Comparison of ENCODE assay signal across 7 mouse cellular contexts in the genomic region with DNA sequence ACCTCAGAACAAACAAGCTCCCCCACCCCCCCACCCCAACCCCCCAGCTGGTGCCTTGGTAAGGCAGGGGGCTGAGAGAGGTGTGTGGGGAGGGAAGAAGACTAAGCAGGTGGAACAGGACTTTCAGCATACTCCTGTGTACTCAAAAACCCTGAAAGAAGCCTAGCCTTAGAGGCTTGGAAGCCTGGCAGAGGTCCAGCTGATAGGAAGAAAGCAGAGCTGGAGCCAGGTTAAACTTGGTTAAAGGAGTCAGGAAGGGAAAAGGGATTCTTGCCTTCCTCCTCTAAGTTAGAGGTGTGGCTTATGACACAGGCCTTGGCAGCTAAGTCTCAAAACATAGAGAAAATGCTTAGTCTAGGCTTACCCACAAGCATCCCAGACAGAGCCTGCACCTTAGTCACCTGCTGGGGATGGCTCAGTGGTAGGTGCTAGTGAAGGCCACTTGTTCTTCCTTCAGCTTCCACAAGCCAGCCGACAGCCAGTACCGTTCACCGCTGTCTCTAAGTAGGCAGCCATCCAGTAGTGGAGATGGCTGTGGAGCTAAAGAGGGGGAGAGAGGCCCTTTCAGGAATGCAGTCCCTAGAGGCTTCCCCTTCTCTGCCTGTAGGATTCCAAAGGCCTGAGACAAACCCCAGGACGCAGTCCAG. TPM values are rescaled to one million over a fixed set of nuclear protein-coding genes. Genes with fewer than 3 reads are reported as not detected.
DNase-seq lines count a peak whose midpoint lies in the region; ATAC-seq lines count a peak whose summit lies in the region.

No protein-coding gene starts in this region.

- DNase-seq in urinary bladder, postnatal 25 days (ENCODE audit: low spot score), result peak; percentile 57
- DNase-seq in urinary bladder, adult 18-20 months (ENCODE audit: low spot score in 2 of 2), result no peak
- peak; percentile 61 to 72 for DNase-seq in kidney, postnatal 4 days
- no peak for DNase-seq in thymus, postnatal 14 days

- ATAC-seq in heart, embryonic 14.5 days (ENCODE audit: insufficient number of reproducible peaks, insufficient read depth, low FRiP score, low read depth), result peak; percentile 54; the same call in 1 of the 2 replicates
- ATAC-seq in stomach, embryonic 16.5 days (ENCODE audit: insufficient read depth, low FRiP score), result peak; percentile 71
- no peak for ATAC-seq in frontal cortex, adult (ENCODE audit: low TSS enrichment)

- H3K9me3 ChIP-seq in heart, embryonic 14.5 days (ENCODE audit: control insufficient read depth, low read length), result no peaks in the 10 kb centered on the region
- H3K9me3 ChIP-seq in stomach, embryonic 16.5 days (replicated peaks; ENCODE audit: control insufficient read depth, low read length), result no peaks in the 10 kb centered on the region

- peak overlapping the region; percentile 78 to 81 for H3K27ac ChIP-seq in heart, embryonic 14.5 days (replicated peaks in 1 of 2; ENCODE audit: control insufficient read depth in 1 of 2, insufficient read depth in 1 of 2, low read depth in 2 of 2, low read length in 2 of 2)
- H3K27ac ChIP-seq in stomach, embryonic 16.5 days (ENCODE audit: low read length), result peak overlapping the region; percentile 88

- no peak overlapping the region for H3K4me3 ChIP-seq in heart, embryonic 14.5 days (ENCODE audit: control insufficient read depth in 1 of 2, insufficient read depth in 1 of 2, low read depth in 1 of 2, low read length in 2 of 2)
- no peak overlapping the region for H3K4me3 ChIP-seq in stomach, embryonic 16.5 days (replicated peaks; ENCODE audit: low read length)

- H3K4me1 ChIP-seq in heart, embryonic 14.5 days (ENCODE audit: control insufficient read depth in 2 of 2, insufficient read depth in 2 of 2, low read length in 2 of 2), result peaks cover 30 to 67% of the 10 kb centered on the region in 2 experiments
- H3K4me1 ChIP-seq in stomach, embryonic 16.5 days (ENCODE audit: control insufficient read depth, insufficient read depth, low read length), result peaks cover 64% of the 10 kb centered on the region

- H3K4me2 ChIP-seq in heart, embryonic 14.5 days (ENCODE audit: low read length), result peak overlapping the region; percentile 34
- peak overlapping the region; percentile 28 for H3K4me2 ChIP-seq in stomach, embryonic 16.5 days (ENCODE audit: low read depth, low read length)

- H3K9ac ChIP-seq in heart, embryonic 14.5 days (ENCODE audit: low read length), result peak overlapping the region; percentile 35; the same call in 1 of the 2 replicates
- H3K9ac ChIP-seq in stomach, embryonic 16.5 days (ENCODE audit: low read length), result peak overlapping the region; percentile 46

- no peaks in the 10 kb centered on the region for H3K36me3 ChIP-seq in heart, embryonic 14.5 days (ENCODE audit: control insufficient read depth, insufficient read depth, low read length)
- H3K36me3 ChIP-seq in stomach, embryonic 16.5 days (ENCODE audit: control insufficient read depth, insufficient read depth, low read length), result no peaks in the 10 kb centered on the region

- 9% methylated on average over 4 of the region's 4 CpGs for WGBS in heart, embryonic 14.5 days
- WGBS in stomach, embryonic 16.5 days, result 27% methylated on average over 4 of the region's 4 CpGs

- H3K27me3 ChIP-seq in heart, embryonic 14.5 days (ENCODE audit: control insufficient read depth, insufficient read depth, low read length), result no peaks in the 10 kb centered on the region
- no peaks in the 10 kb centered on the region for H3K27me3 ChIP-seq in stomach, embryonic 16.5 days (ENCODE audit: control insufficient read depth, insufficient read depth, low read length)

RNA-seq across cellular contexts. Expression of gene Ier5, which starts 6.2 kb away (rescaled TPM):
- polyA plus RNA-seq in heart, embryonic 14.5 days (2014; fragmentation: Nextera tagmentation; extraction: Ambion mirVana), result 8.3 and 10.4 TPM in 2 replicates
- polyA plus RNA-seq in stomach, embryonic 16.5 days (2015; fragmentation: Nextera tagmentation; extraction: Ambion mirVana), result 2.0 and 2.5 TPM in 2 replicates

RNA-seq across cellular contexts. Expression of gene Mr1, which starts 53.3 kb away (rescaled TPM):
- polyA plus RNA-seq in heart, embryonic 14.5 days (2014; fragmentation: Nextera tagmentation; extraction: Ambion mirVana), result 7.7 and 8.6 TPM in 2 replicates
- polyA plus RNA-seq in stomach, embryonic 16.5 days (2015; fragmentation: Nextera tagmentation; extraction: Ambion mirVana), result 8.4 and 9.1 TPM in 2 replicates

Comparison
In these comparisons a context has a peak if more than half of its experiments do, and no peak if none do; other contexts are left out.
1. DNase-seq: peak in urinary bladder, postnatal 25 days (single experiment) and kidney, postnatal 4 days (2 of 2); none in urinary bladder, adult 18-20 months (0 of 2) and thymus, postnatal 14 days (single experiment).